In genomic region chr7:113909161-113909825, GRCm38 (mm10) we compare ENCODE assay signal across 8 mouse cellular contexts.
A peak's percentile ranks its signal among the peaks of the same experiment; 100 is the strongest.
DNase-seq lines count a peak whose midpoint lies in the region; ATAC-seq and TF ChIP-seq lines count a peak whose summit lies in the region.

No protein-coding gene starts in this region.

- ATAC-seq in lung, embryonic 14.5 days (ENCODE audit: insufficient read depth), result peak; percentile 65; the same call in 1 of the 2 replicates
- ATAC-seq in midbrain, embryonic 12.5 days (ENCODE audit: low FRiP score, low read depth), result peak; percentile 47; the same call in 1 of the 2 replicates

- H3K36me3 ChIP-seq in lung, embryonic 14.5 days (ENCODE audit: insufficient read depth), result no peaks in the 10 kb centered on the region
- H3K36me3 ChIP-seq in midbrain, embryonic 12.5 days, result no peaks in the 10 kb centered on the region

- no peak overlapping the region for H3K4me3 ChIP-seq in lung, embryonic 14.5 days (ENCODE audit: low read depth, low read length)
- no peak overlapping the region for H3K4me3 ChIP-seq in midbrain, embryonic 12.5 days

- no peaks in the 10 kb centered on the region for H3K27me3 ChIP-seq in lung, embryonic 14.5 days (ENCODE audit: insufficient read depth, low read length)
- H3K27me3 ChIP-seq in midbrain, embryonic 12.5 days, result no peaks in the 10 kb centered on the region

- no peak overlapping the region for H3K9ac ChIP-seq in lung, embryonic 14.5 days
- no peak overlapping the region for H3K9ac ChIP-seq in midbrain, embryonic 12.5 days (replicated peaks)

- H3K4me1 ChIP-seq in lung, embryonic 14.5 days (ENCODE audit: insufficient read depth), result no peaks in the 10 kb centered on the region
- peaks cover 18% of the 10 kb centered on the region; the same call in 1 of the 2 replicates for H3K4me1 ChIP-seq in midbrain, embryonic 12.5 days

- H3K4me2 ChIP-seq in lung, embryonic 14.5 days, result no peak overlapping the region
- no peak overlapping the region for H3K4me2 ChIP-seq in midbrain, embryonic 12.5 days (replicated peaks)

- DNase-seq in adrenal gland, adult (ENCODE audit: inconsistent age in 2 of 2, low spot score in 1 of 2), result peak; percentile 18 to 47
- no peak for DNase-seq in adrenal gland, adult 8-10 months
- peak; percentile 54 for DNase-seq in lung, embryonic 14.5 days
- DNase-seq in lung, postnatal 25 days (ENCODE audit: low spot score), result no peak
- DNase-seq in kidney, adult 9 months, result peak; percentile 65
- no peak for DNase-seq in thymus, postnatal 0 days (ENCODE audit: low spot score)
- DNase-seq in urinary bladder, postnatal 4 days (ENCODE audit: low spot score in 2 of 2), result no peak

- no peak overlapping the region for H3K27ac ChIP-seq in lung, embryonic 14.5 days (ENCODE audit: low read depth)
- H3K27ac ChIP-seq in midbrain, embryonic 12.5 days (replicated peaks), result peak overlapping the region; percentile 26; the same call in 1 of the 2 replicates

- no peaks in the 10 kb centered on the region; the same call in 1 of the 2 replicates for H3K9me3 ChIP-seq in lung, embryonic 14.5 days (ENCODE audit: low read depth, low read length)
- H3K9me3 ChIP-seq in midbrain, embryonic 12.5 days, result no peaks in the 10 kb centered on the region

- TF ChIP-seq CTCF in lung, embryonic 14.5 days (IDR thresholded peaks at IDR 0.05; ENCODE audit: low read depth), result no peak

- 24% methylated on average over 12 of the region's 12 CpGs for WGBS in lung, embryonic 14.5 days
- 17% methylated on average over 12 of the region's 12 CpGs for WGBS in midbrain, embryonic 12.5 days

Comparison
In these comparisons a context has a peak if more than half of its experiments do, and no peak if none do; other contexts are left out.
1. DNase-seq: peak in adrenal gland, adult (2 of 2), lung, embryonic 14.5 days (single experiment) and kidney, adult 9 months (single experiment); none in adrenal gland, adult 8-10 months (single experiment), lung, postnatal 25 days (single experiment), thymus, postnatal 0 days (single experiment) and urinary bladder, postnatal 4 days (0 of 2).